Mouse (Mus musculus) thymus, postnatal 4 days (tissue): ENCODE measurements around the gene Klk1b1.
"Not testable (repeated sequence)": the region's sequence is repeated elsewhere in the genome, so short reads cannot be mapped to it uniquely, and the experiment has no call there.

Source experiments
- DNase-seq: peaks from one replicate; pipeline ENCODE4 v3.0.0; 2021

Klk1b1 gene

DNA sequence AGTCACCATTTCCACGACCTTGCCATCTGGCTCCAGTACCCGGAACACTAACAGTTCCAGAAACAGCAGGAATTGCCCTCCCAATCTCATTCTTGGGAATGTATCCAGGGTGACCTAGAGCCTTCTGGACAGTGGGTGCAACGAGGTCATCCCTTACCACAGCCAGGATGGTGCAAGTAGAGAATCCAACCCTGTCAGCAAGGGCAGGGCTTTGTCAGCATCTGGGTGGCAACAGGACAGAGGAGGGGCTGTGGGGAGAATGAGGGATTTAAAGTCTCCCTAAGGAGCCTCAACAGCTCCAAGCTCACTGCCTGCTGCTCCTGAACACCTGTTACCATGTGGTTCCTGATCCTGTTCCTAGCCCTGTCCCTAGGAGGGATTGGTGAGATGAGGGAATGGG, at the start of gene Klk1b1:
Gene Klk1b1, plus strand, starts transcription at position 301 of the 400 bp plus-strand sequence.
- no peak for DNase-seq

DNA sequence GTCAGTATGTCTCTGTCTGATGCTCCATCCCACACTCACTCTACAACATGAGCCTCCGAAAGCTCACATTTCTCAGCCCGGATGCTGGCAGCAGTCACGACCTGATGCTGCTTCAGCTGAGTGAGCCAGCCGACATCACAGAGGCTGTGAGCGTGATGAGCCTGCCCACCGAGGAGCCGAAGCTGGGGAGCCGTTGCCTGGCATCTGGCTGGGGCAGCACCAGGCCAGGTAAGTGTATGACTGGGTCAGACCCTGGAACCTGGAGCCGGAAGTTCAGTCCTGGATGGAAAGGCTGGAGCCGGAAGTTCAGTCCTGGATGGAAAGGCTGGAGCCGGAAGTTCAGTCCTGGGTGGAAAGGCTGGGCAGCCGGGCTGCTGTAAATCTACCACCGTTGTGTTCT, 48.1 kb upstream of the Klk1b1 start:
- DNase-seq: no peak

DNA sequence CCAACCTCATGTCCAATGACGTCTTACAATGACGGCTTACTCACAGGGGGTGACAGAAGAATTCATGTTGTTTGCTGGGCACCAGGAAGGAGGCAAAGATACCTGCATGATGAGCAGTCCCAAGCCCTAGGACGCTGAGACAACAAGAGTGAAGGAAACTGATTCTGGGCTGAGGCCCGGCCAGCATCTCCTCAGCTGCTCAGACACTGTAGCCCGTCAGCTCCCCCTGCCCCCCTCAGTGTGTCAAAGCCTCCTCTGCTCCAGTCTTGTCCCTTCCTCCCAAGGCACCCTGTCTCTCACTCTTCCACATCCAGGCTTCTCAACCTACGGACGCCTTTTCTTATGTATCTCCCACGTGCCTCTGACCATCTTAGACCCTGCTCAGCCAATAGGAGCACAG, 47.7 kb upstream of the Klk1b1 start:
- DNase-seq: no peak

DNA sequence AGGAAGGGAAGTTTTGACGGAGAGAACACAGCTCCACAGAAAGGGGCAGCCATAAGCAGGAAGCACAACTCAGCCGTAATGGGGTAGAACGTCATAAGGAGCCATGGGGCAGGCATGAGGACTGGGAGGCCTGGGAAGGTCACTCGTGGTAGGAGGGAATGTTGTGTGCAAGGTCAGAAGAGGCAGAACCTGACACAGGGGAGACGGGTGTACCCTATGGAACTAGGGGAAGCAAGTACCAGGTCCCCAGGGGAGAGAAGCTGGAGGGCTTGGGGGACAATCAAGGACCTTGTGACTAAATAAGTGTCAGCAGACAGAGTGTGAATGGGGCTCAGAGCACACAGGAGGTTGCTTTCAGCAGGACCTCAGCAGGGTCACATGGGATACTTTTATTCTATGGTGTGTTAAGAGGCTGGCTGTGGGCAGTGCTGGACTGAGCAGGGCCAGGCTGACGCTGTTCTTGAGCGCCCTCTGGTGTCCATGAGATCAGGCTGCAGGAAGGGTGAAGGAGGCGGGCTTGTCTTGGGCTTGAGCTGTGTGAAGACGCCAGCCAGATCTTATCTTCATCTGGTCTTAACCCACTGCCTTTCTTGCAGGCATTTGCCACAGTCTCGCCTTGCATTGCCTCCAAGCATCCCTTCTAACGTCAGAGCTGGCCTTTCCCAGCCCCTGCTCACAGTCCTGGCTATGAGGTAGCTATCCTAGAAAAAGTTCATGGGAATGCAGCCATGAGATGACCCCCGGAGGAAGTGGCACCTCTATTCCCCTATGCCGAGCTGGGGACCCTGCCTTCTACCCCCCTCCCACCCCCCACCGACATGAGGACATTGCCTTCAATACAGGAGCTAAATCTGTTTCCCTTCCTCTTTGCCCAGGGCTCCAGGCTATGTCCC, 46.7 kb upstream of the Klk1b1 start:
- DNase-seq: peak; percentile 75

DNA sequence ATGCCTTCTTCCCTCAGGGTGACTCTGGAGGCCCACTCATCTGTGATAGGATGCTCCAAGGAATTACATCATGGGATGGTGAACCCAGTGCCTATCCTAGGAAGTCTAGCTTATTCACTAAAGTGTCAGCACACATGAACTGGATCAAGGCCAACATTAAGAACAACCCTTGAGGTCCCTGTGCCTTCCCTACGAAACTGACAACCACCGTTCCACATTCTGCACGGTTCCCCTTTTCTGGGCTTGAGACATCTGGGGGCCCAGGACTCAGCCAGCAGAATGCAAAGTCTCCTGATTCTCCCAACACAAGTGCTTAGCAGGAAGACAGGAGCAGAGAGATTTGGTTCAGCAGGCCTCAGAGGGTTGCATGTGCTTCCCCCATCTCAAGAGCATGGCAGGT, 46.0 kb upstream of the Klk1b1 start:
- DNase-seq: no peak

DNA sequence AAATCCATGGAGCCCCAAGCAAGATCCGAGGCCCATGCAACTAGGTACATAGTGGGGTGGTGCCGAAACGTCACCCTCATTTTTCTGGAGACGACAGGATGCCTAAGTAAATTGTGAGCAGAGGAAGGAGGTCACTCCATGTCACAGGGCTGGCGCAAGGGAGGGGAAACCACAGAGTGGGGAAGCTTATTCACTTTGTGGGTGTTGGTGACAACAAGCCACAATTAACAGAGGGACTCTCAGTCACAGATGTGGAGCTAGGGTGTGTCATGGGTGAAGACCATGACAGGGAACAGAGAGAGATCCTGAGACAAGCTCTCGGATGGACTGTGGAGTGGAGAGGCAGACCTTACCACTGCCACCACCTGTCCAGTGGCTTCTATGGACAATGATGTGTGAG, 45.5 kb upstream of the Klk1b1 start:
- DNase-seq: no peak

DNA sequence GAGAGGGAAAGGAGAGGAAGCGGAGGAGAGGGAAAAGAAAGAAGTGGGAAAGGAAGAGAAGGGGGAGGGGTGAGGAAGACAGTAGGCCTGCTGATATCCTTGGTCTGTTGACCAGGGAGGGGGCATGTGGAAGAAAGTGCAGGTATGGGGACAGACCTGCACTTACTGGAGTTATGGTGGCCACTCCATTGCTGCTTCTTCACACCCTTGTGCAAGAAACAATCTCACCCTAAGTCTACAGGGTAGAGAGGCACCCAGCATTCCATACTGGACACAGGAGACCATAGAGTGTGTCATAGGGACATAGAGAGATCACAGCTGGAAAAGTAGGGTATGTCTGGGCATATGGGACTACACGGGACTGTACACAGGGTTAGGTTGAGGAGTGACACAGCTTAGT, 44.6 kb upstream of the Klk1b1 start:
- no peak for DNase-seq

DNA sequence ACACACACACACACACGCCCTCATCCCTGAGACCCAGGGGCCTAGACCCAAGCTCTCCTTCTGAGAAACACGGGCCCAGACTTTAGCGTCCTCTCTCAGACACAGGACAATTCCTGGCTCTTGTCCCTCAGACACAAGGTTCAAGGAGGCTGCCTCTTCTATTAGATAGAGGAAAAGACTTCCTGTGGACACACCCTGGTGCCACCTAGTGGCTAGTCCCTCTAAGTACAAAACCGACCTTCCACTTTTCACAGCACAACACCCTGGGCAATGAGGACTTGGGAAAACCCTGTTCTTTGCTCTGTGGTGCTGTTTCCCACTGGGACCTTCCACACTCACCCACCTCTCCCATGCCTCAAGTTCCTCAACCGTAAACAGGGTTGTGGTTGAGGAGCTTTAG, 40.6 kb upstream of the Klk1b1 start:
- DNase-seq: peak; percentile 43

DNA sequence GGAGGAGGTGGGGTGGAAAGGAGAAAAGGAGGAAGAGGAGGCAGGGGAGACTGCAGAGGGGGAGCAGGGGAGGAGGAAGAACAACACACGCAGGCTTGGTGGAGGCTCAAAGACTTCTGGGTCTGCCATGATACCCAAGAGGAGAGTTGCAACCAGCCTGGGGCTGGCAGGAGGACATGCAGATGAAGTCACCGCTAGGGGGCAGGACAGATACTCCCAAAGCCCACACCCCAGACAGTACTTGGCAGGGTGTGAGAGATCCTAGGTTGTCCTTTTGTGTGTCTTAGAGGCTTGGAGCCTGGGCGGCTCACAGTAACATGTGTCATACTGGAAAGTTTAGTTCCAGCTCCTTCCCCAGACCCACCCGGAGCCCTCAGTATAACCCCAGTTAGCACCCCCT, 38.0 kb upstream of the Klk1b1 start:
- peak; percentile 57 for DNase-seq

DNA sequence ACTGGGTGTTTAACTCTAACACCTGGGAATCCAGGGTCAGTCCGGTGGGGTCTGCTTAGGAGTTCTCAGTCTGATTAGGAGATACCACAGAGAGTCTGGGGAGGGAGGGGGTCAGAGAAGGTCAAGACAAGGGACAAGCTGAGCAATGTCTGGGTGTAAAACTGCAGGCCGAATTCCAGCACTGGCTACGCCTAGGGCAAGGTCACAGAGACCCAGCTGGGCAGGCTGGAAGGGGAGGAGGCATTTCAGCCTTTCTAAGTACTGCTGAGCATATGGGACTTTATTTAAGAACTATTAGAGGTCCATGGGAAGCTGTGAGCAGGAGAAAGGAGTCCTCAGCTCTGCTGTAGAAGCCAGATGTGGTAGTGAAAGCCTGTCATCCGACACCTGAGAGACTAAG, 34.2 kb upstream of the Klk1b1 start:
- DNase-seq: no peak

DNA sequence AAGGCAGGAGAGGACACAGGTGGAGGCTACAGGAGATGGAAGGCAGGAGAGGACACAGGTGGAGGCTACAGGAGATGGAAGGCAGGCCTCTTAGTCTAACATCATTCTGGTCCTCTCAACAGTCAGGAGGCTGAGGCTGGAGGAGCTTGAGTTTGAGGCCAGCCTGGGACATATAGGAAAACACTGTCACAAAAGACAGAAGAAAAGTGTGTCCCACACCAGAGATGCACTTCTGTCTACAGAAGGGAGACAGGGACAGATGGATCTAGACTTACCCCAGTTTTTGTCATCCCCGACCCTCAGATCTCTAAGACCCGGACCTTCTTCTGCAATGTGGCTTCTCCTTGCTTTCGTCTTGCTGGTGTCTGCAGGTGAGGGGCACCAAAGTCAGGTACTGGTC, 33.1 kb upstream of the Klk1b1 start, which contains the start of gene Klk15:
Gene Klk15, plus strand, starts transcription at position 301 of the 400 bp plus-strand sequence.
- DNase-seq: no peak

DNA sequence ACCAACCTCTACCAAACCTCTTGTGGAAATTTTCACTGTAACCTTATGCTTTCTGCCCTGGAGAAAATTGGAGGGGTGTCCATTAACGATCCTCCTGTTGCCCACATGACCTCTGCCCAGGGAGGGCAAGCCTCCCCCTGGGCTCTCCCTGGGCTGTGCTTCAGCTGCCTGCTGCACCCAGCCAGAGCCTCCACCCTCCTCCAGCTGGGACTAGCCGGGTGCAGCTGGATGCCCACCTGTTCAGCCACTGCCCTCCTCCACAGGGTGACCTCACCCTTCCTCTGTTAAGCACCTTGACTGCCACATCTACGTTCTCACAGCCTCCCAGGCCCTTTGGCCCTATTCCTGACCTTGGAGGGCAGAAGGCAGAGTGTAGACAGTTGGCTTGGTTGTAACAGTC, 31.8 kb upstream of the Klk1b1 start:
- DNase-seq: no peak

DNA sequence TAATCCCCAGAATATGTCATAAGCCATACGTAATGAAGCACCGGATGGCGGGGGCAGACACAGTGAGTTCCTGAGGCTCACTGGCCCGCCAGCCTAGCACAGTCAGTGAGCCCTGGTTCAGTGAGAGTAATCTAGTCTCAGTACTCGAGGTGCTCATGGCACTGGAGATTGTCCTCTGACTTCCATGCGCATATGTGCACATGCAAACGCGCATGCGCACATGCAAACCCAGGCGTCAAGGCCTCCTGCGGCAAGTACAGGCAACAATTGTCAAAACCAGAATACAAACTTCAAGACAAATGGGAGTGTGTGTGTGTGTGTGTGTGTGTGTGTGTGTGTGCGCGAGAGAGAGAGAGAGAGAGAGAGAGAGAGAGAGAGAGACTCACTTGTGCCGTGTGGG, 30.0 kb upstream of the Klk1b1 start:
- DNase-seq: no peak

DNA sequence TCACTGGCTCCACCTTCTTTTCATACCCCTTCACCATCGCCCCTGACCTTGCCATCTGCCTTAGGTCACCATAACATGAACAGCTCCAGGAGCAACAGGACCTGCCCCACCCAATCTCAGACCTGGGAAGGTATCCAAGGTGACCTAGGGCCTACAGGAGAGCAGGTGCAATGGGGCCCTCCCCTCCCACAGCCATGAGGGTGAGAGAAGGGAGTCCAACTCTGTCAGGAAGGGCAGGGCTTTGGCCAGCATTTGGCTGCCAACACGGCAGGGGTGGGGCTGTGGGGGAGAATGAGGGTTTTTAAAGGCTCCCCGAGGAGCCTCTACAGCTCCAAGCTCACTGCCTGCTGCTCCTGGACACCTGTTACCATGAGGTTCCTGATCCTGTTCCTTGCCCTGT, 24.3 kb upstream of the Klk1b1 start:
- DNase-seq: not testable (repeated sequence)

DNA sequence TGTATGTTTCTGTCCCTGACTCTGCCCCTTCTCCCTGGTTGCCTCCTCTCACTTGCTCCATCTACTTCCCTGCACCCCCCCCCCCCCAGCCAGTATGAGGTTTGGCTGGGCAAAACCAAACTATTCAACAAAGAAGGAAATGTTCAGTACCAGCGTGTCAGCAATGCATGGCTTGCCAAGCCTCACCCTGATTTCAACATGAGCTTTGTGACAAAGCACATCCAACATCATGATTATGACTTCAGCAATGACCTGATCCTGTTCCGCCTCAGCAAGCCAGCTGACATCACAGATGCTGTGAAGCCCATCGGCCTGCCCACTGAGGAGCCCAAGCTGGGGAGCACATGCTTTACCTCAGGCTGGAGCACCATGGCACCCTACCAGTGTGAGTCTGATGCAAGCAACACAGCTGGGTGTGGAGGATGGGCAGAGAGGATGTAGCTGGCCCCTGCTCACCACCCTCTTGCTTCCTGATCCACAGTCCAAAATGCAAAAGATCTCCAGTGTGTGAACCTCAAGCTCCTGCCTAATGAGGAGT, 21.8 kb upstream of the Klk1b1 start:
- no peak for DNase-seq

DNA sequence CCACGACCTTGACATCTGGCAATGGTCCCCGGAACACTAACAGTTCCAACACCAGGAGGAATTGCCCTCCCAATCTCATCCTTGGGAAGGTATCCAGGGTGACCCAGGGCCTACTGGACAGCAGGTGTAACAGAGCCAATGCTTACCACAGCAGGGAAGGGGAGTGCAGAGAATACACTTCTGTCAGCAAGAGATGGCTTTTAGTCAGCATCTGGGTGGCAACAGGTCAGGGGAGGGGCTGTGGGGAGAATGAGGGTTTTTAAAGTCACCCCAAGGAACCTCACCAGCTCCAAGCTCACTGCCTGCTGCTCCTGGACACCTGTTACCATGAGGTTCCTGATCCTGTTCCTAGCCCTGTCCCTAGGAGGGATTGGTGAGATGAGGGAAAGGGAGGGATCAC, 16.2 kb upstream of the Klk1b1 start, which contains the start of gene Klk1b8:
Gene Klk1b8, plus strand, starts transcription at position 301 of the 400 bp plus-strand sequence.
- DNase-seq: no peak

DNA sequence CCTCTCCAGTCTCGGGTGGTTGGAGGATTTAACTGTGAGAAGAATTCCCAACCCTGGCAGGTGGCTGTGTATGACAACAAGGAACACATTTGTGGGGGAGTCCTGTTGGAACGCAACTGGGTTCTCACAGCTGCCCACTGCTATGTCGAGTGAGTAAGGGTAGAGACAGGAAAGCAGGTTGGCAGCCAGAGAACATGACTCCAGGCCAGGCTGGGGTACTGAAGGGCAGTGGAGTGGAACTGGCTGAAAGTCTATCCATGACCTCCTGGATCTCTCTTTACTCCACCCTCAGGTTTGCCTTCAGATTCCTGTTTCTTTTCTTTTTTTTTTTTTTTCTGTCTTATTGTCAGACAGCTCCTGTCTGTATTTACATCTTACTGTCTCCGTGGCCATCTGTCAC, 13.8 kb upstream of the Klk1b1 start:
- no peak for DNase-seq

DNA sequence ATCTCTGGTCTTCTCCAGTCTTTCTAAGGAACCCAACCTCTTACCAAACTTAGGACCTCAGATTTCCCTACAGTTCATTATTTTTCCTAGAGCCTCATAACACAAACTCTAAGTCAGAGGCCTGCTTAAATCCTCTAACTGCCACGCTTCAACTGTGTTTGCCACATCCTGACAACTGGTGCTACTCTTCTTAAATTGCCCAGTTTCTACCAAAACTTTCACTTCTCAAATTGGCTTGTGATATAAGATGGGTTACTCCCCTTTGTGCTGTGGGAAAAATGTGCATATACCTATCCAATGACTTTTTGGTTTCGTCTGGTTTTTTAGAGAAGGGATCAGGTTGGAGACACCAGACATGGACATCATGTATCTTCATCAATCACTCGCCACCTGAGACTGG, 507 bp downstream of the Klk1b1 start:
- DNase-seq: no peak

DNA sequence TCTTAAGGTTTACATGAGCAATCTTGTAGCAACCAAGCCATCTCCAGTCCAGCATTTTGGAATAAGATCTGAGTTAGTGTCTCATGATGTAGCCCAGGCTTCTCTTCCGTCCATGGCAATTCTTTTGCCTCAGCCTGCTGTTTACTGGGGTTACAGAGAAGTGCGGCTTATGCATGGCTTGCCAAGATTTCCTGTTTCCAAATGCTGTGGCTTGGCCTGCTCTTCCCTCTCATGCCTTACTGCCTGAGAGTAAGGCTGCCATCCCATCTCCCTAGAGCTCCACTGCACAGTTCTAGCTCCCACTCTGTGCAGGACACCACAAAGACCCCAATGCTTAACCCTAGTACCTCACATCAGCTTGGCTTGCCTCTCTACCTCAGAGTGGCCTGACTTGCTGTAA, 1.1 kb downstream of the Klk1b1 start:
- no peak for DNase-seq

DNA sequence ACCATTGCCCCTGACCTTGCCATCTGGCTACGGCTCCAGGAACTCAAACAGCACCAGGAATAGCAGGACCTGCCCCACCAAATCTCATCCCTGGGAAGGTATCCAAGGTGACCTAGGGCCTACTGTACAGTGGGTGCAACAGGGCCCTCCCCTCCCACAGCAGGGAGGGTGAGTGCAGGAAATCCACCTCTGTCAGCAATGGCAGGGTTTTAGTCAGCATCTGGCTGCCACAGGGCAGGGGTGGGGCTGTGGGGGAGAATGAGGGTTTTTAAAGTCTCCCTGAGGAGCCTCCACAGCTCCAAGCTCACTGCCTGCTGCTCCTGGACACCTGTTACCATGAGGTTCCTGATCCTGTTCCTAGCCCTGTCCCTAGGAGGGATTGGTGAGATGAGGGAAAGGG, 9.2 kb downstream of the Klk1b1 start, which contains the start of gene Klk1b9:
Gene Klk1b9, plus strand, starts transcription at position 301 of the 400 bp plus-strand sequence.
- DNase-seq: not testable (repeated sequence)

DNA sequence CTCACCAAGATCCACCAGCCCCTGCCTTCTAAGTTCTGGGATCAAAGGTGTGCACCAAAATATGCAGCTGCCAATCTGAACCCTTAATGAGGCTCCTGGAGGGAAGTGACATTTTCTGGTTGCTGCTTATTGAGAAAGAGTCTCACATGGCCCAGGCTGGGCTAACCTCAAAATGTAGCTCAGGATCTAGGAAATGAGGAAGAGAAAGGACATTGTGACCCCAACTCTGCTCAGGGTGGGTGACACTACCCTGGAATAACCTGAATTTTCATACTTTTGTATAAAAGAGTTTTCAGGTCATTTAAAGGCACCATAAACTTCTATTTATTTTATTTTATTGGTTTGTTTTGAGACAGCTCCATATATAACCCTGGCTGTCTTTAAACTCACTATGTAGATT, 19.1 kb downstream of the Klk1b1 start:
- no peak for DNase-seq

DNA sequence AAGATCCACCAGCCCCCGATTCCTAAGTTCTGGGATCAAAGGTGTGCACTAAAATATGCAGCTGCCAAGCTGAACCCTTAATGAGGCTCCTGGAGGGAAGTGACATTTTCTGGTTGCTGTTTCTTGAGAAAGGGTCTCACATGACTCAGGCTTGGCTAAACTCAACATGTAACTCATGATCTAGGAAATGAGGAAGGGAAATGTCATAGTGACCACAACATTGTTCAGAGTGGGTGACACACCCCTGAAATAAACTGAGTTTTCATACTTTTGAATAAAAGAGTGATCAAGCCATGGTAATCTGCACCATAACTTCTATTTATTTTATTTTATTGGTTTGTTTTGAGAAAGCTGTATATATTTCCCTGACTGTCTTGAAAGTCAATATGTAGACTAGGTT, 28.3 kb downstream of the Klk1b1 start:
- DNase-seq: not testable (repeated sequence)

DNA sequence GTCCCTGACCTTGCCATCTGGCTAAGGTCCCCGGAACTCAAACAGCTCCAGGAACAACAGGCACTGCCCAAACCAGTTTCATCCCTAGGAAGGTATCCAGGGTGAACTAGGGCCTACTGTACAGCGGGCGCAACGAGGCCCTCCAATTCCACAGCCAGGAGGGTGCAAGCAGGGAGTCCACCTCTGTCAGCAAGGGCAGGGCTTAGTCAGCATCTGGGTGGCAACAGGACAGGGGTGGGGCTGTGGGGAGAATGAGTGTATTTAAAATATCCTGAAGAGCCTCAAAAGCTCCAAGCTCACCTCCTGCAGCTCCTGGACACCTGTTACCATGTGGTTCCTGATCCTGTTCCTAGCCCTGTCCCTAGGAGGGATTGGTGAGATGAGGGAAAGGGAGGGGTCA, 29.0 kb downstream of the Klk1b1 start, which contains the start of gene Klk1b11:
Gene Klk1b11, plus strand, starts transcription at position 301 of the 400 bp plus-strand sequence.
- DNase-seq: not testable (repeated sequence)

DNA sequence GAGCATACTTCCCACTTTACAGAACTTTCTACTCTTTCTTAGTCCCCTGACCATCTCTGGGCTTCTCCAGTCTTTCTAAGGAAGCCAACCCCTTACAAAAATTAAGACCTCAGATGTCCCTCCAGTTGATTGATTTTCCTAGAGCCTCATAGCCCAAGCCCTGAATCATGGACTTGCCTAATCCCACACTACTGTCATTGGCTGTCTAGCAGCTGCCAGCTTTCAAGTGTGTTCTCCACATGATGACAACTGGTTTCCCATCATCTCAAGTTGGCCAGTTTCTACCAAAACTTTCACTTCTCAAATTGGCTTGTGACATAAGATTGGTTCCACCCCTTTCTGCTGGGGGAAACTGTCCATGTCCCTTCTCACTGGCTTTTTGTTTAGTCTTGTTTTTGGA, 38.3 kb downstream of the Klk1b1 start:
- no peak for DNase-seq
